Mouse (Mus musculus) ovary, postnatal 36 days (tissue): ENCODE results near the gene Snap29.

Experiments
- DNase-seq: peaks from one replicate; pipeline ENCODE4 v3.0.0; 2022; ENCODE audit warnings: low spot score, mixed read lengths

The Snap29 gene

DNA sequence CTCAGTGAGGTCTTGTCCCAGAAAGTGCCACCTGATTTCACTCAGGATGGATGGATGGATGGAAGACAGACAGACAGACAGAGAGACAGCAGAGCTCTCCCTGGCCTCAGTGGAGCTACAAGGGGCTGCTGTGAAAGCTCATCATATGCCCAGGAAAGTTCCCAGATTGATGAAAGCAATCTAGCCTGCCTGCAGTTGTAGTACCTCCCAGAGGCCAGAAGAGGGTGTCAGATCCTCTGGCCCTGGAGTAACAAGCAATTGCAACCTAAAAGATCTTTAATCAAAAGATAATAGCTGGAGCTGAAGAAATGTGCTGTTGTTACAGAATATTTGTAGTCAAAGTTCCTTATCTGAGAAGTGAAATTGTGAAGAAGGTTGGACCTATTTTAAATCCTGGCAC lies 68.3 kb downstream of the Snap29 start:
- DNase-seq, result no peak

DNA sequence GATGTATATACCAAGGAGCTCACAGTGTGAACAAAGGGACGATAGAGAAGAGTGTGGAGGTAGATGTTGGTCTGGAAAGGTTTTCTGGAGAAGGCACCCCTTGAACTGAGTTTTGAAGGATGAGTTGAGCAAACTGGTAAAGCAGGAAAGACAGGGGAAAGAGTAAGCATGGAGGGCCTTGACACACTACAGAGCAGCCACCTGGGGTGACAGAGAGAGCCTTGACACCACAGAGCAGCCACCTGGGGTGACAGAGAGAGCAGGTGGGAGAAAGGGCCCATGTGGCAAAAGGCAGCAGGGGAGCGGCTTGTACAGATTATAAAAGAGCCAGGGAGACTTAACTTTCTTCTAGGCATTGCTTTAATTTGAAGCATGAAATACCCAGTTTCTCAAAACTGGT lies 69.0 kb downstream of the Snap29 start:
- DNase-seq, result no peak

DNA sequence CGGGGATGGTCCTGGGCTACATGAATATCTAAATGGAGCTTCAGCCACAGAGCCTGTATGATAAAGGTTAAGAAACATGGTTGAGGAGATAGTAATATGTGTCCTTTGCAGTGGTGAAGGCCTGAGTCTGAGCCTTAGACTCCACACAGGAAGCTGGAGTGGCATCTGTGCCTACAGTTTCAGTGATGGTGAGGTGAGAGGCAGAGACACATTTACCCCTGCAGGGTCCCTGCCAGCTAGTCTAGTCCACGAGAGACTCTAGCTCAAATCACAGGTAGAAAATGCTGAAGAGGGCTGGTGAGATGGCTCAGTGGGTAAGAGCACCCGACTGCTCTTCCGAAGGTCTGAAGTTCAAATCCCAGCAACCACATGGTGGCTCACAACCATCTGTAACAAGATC lies 69.5 kb downstream of the Snap29 start:
- DNase-seq, result no peak

GRCm38 (mm10) chr16:17478331-17478943 lies 72.7 kb downstream of the Snap29 start:
- DNase-seq, result no peak
